Mouse (Mus musculus) megakaryocyte-erythroid progenitor cell, adult 5-6 weeks (primary cell): Measurements from ENCODE around the gene Osbpl10. TPM values are rescaled to one million over a fixed set of nuclear protein-coding genes. Genes with fewer than 3 reads are reported as not detected.
"Not testable (repeated sequence)": the region's sequence is repeated elsewhere in the genome, so short reads cannot be mapped to it uniquely, and the experiment has no call there.

Experiments used
- ATAC-seq: replicated peaks from 2 replicates; pipeline ENCODE4 v1.8.0; 2016; ENCODE audit warnings: mild to moderate bottlenecking, inconsistent platforms; ENCODE audit not compliant: severe bottlenecking, poor library complexity, low FRiP score, low TSS enrichment
- total RNA-seq, 2 experiments: library from RNA; stranded (forward) in 1 of 2; stranded (reverse) in 1 of 2; fragments of 200-1000, 215-1000 nt in 1 of 2; fragments of >200 nt in 1 of 2; fragmentation: Nextera tagmentation in 1 of 2; gene quantifications; 2 replicates each; pipeline ENCODE4 v1.2.3; 2014 to 2017

Osbpl10 gene
- total RNA-seq, 2 experiments from 2014 or later = 0.50 to 1.8 TPM

DNA sequence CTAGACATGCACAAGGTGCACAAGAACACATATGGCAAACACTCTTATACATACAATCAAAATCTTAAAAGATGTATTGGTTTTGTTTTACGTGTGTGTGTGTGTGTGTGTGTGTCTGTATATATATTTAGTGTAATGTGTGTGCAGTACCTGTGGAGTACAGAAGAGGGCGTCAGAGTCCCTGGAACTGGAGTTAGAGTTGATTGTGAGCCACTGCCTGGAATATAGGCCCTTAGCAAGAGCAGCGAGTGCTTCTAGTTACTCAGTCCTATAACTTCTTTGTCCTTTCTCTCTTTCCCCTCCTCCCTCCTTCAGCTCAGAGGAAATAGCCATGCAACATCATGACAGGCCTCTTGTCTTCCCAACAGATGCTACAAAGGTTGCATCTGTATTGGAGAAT, 44.8 kb downstream of the Osbpl10 start:
- ATAC-seq = no peak

- no peak for ATAC-seq
Observed at GRCm38 (mm10) chr9:115023708-115024383, 45.5 kb downstream of the Osbpl10 start.

DNA sequence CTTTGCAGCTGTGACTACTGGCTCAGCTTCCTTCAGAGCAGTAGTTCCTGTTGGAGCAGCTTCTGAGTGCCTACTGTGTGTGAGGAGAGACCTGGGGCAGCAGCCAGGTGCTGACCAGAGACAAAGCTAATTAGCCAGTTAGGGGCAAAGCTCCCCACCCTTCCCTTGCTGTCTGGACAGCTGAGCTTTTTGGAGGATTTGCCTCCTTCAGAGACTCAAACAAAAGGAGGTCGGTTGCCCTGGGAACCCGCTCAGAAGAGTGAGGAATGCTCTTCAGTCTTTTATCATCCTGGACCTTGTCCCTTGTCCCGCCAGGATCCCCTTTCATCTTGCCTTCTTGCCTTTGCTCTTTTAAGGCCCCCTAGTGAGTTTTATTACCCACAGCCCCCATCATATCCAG, 50.9 kb downstream of the Osbpl10 start:
- ATAC-seq = no peak

- no peak for ATAC-seq
Observed at GRCm38 (mm10) chr9:115030581-115030980, 52.2 kb downstream of the Osbpl10 start.

GRCm38 (mm10) chr9:115031046-115031445, 52.7 kb downstream of the Osbpl10 start:
- ATAC-seq = not testable (repeated sequence)

GRCm38 (mm10) chr9:115032786-115033185, 54.4 kb downstream of the Osbpl10 start:
- ATAC-seq = no peak

GRCm38 (mm10) chr9:115034271-115034670, 55.9 kb downstream of the Osbpl10 start:
- ATAC-seq = no peak

DNA sequence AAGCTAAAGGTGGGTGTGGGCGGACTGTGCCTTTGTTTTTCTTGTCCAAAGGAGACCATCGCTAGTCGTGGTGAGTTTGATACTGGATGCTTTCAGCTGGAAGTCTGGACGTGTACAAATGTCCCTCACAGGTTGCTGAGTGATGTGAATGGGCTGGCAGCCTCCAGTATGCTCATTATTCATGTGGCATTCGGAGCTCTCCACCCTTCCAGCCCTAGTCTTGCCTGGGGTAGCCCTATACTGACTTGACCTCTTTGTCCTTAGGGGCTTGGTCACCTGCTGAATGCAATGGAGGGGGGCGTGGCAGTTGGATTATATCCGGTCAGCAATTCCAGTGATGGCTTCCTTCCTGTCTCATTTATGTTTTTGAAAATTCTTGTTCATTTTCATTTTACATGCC, 56.4 kb downstream of the Osbpl10 start:
- ATAC-seq = no peak

GRCm38 (mm10) chr9:115038215-115038614, 59.8 kb downstream of the Osbpl10 start:
- no peak for ATAC-seq

GRCm38 (mm10) chr9:115038686-115039085, 60.3 kb downstream of the Osbpl10 start:
- no peak for ATAC-seq

DNA sequence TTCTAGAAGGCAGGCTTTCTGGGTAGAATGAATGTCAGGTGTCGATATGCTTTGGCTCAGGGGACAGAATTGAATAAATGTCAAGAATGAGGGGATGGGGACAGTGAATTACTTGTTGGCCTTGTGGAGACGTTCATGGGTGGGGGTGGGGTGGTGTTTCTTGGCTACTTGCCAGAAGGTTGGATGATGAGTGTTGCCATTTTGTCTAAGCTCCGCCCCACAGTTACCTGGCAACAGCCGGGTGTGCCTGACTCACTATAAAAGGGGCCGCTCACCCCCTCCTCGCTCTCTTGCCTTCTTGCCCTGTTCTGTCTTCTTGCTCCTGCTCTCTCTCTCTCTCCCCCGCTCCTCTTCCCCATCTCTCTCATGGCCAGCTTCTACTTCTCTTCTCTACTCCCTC, 60.9 kb downstream of the Osbpl10 start:
- no peak for ATAC-seq

GRCm38 (mm10) chr9:115042571-115042970, 64.2 kb downstream of the Osbpl10 start:
- ATAC-seq = no peak

- ATAC-seq = no peak
Observed at GRCm38 (mm10) chr9:115042971-115043706, 64.8 kb downstream of the Osbpl10 start.

- no peak for ATAC-seq
Observed at GRCm38 (mm10) chr9:115043881-115044770, 65.8 kb downstream of the Osbpl10 start.

DNA sequence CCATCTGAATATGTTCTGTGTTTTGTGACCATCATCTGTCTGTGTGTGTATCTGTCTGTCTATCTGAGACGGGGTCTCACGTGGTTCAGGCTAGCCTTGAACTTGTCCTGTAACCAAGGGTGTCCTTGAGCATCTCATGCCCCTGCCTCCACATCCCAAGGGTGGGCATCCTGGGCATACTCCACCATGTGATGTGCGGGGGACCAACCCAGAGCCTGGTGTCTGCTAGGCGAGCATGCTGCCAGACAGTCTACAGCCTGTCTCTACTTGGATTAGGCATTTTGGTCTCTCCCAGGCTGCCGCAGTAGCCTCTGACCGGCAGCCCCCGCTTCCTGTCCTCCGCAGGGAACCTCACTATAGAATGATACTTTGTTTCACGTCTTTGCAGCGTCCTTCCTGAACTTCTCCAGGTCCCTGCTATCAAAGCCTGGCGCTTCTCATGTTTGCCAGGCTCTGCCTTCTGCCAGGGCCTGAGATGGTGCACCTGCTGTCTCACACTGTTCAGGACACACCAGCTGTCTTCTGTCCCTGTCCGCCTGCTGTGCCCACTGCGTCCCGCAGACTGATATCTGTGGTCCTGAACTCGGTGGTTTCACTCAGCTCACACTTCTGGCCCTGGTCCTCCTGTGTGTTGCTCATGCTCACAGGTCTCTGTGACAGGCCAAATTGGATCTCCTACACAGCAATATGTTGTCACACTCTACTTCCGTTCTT, 66.9 kb downstream of the Osbpl10 start:
- no peak for ATAC-seq

DNA sequence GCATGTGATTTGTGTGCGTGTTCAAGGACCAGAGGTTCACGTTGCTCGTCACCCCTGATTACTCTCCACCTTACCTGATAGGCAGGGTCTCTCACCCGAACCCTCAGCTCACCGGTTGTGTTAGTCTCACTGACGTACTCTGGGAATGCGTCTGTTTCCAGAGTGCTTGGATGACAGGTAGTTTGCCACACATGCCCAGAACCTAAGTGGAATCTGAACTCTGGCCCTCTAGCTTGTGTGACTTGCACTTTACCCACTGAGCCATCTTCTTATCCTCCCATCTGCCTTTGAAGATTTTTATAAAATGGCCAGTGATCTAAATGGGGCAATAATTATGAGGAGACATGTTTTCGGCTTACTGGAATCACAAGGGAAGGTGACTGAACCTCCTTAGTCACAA, 68.3 kb downstream of the Osbpl10 start:
- ATAC-seq = no peak

DNA sequence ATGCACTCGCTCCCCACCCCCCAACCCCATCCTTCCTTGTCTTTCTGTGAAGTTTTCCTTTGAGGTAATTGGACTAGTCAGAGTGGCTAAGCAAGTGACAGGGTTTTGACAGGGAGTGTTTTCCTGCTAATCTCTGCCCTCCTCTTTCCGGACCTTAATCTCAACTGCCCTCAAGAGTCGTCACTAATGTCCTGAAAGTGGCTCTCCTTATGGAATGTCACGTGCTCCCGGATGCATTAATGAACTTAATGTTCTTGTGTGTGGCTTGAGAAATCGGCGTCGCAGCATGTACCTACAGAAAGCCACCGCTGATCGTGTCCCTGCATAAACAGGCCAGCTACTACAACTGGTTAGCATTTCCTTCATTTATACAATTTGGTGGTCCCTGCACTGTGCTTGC, 70.0 kb downstream of the Osbpl10 start:
- ATAC-seq = no peak

GRCm38 (mm10) chr9:115048861-115049260, 70.5 kb downstream of the Osbpl10 start:
- no peak for ATAC-seq

DNA sequence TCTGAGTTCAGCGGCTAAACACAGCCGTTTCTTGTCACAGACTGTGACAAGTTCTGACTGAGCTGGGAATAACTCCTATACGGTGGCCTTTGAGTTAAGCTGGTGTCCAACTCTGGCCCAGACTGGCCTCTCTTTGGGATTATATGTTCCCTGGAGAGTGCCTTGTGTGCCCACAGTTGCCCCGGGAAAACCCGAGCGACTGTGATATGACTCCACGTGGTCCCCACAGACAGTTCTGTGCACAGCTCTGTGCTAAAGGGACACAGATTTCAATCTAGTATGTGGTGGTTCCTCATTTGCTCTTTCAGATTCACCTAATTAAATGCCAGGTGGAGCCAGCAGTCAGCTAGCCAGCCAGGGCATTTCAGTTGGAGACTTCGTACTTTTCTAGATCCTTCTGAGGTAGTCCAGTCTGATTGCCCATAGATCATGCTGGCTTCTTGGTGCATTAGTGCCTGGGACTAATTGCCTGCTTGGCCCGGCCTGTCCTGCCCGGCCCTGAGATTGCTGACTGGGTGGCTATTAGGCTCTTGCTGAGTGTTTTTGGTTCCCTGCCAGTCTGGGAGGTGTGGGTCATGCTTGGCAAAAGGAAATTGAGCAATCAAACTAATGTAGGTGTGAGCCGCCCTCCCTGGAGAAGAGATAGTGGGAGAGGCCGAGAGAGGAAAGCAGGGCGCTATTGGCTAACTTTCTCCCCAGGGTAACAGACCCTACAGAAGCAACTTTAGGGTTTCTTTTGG, 71.8 kb downstream of the Osbpl10 start:
- no peak for ATAC-seq
